Mouse (Mus musculus): ENCODE data around the gene Uqcc3. TPM values are rescaled to one million over a fixed set of nuclear protein-coding genes. Genes with fewer than 3 reads are reported as not detected.
A peak's percentile ranks its signal among the peaks of the same experiment; 100 is the strongest.

Uqcc3 gene
- total and polyA plus RNA-seq, 2 experiments from 2014 or later: 12.6 to 91.9 TPM

GRCm38 (mm10) chr19:8886916-8887584 lies 6.3 kb upstream of the Uqcc3 start:
- Histone ChIP-seq H3K9ac (replicated peaks; ENCODE audit: low read depth, low read length) (no peak overlapping the region), H3K4me1 (ENCODE audit: control insufficient read depth, insufficient read depth) (peaks cover 5% of the 10 kb centered on the region; the same call in 1 of the 2 replicates), H3K27ac (ENCODE audit: low read depth) (no peak overlapping the region), H3K27me3 (ENCODE audit: control insufficient read depth, insufficient read depth, low read length) (no peaks in the 10 kb centered on the region), H3K9me3 (replicated peaks; ENCODE audit: control insufficient read depth, low read length) (no peaks in the 10 kb centered on the region), H3K4me2 (ENCODE audit: low read depth, low read length) (no peak overlapping the region), H3K4me3 (ENCODE audit: low read depth, low read length) (no peak overlapping the region), H3K36me3 (replicated peaks; ENCODE audit: control insufficient read depth, insufficient read depth, low read length) (no peaks in the 10 kb centered on the region; the same call in 1 of the 2 replicates)
- no peak for DNase-seq (ENCODE audit: low spot score)
- ATAC-seq (ENCODE audit: insufficient read depth, low read depth): no peak
- WGBS: 70% methylated on average over 1 of the region's 1 CpGs
- no peak for TF ChIP-seq CTCF (IDR thresholded peaks at IDR 0.05; ENCODE audit: low read depth)
- no peak for TF ChIP-seq EP300 (IDR thresholded peaks at IDR 0.05; ENCODE audit: low read depth)

- Histone ChIP-seq H3K27ac (ENCODE audit: low read depth) (no peak within 1 kb of the TSS), H3K9me3 (replicated peaks; ENCODE audit: control insufficient read depth, low read length) (no peaks in the 10 kb centered on the region), H3K36me3 (replicated peaks; ENCODE audit: control insufficient read depth, insufficient read depth, low read length) (0 out of 2 replicates have a peak, but pooled peaks cover under 1% of the 10 kb centered on the region), H3K4me2 (ENCODE audit: low read depth, low read length) (no peak within 1 kb of the TSS), H3K4me1 (ENCODE audit: control insufficient read depth, insufficient read depth) (peaks cover 9% of the 10 kb centered on the region), H3K9ac (replicated peaks; ENCODE audit: low read depth, low read length) (no peak within 1 kb of the TSS), H3K27me3 (ENCODE audit: control insufficient read depth, insufficient read depth, low read length) (no peaks in the 10 kb centered on the region), H3K4me3 (ENCODE audit: low read depth, low read length) (no peak within 1 kb of the TSS)
- no peak for ATAC-seq (ENCODE audit: insufficient read depth, low read depth)
- WGBS: 45% methylated on average over 3 of the region's 3 CpGs
- DNase-seq (ENCODE audit: low spot score): no peak
- TF ChIP-seq CTCF (IDR thresholded peaks at IDR 0.05; ENCODE audit: low read depth): no peak
- no peak for TF ChIP-seq EP300 (IDR thresholded peaks at IDR 0.05; ENCODE audit: low read depth)
Measured at GRCm38 (mm10) chr19:8883616-8884015, 2.9 kb upstream of the Uqcc3 start, which contains the start of the genes Lbhd1 and Gm49403. Gene Lbhd1 (plus strand): TSS chr19:8883732. Gene Gm49403 (plus strand): TSS chr19:8883930.

GRCm38 (mm10) chr19:8881034-8881392 lies 290 bp upstream of the Uqcc3 start:
- H3K36me3 ChIP-seq (replicated peaks; ENCODE audit: control insufficient read depth, insufficient read depth, low read length): peaks cover 16% of the 10 kb centered on the region
- DNase-seq (ENCODE audit: low spot score) (no peak), ATAC-seq (ENCODE audit: insufficient read depth, low read depth) (no peak)
- H3K27ac ChIP-seq (ENCODE audit: low read depth): peak overlapping the region; percentile 20; the same call in 1 of the 2 replicates
- H3K4me1 ChIP-seq (ENCODE audit: control insufficient read depth, insufficient read depth): peaks cover 3% of the 10 kb centered on the region
- peak overlapping the region; percentile 93 for H3K4me2 ChIP-seq (ENCODE audit: low read depth, low read length)
- 15% methylated on average over 3 of the region's 3 CpGs for WGBS
- H3K9ac ChIP-seq (replicated peaks; ENCODE audit: low read depth, low read length): no peak overlapping the region
- TF ChIP-seq CTCF (IDR thresholded peaks at IDR 0.05; ENCODE audit: low read depth) (no peak), EP300 (IDR thresholded peaks at IDR 0.05; ENCODE audit: low read depth) (no peak)
- H3K4me3 ChIP-seq (ENCODE audit: low read depth, low read length): peak overlapping the region; percentile 72
- no peaks in the 10 kb centered on the region for H3K27me3 ChIP-seq (ENCODE audit: control insufficient read depth, insufficient read depth, low read length)
- no peaks in the 10 kb centered on the region for H3K9me3 ChIP-seq (replicated peaks; ENCODE audit: control insufficient read depth, low read length)

GRCm38 (mm10) chr19:8875031-8875430 lies 5.7 kb downstream of the Uqcc3 start:
- H3K4me2 ChIP-seq (ENCODE audit: low read depth, low read length): no peak overlapping the region
- H3K27ac ChIP-seq (ENCODE audit: low read depth): no peak overlapping the region
- peaks cover 43% of the 10 kb centered on the region for H3K36me3 ChIP-seq (replicated peaks; ENCODE audit: control insufficient read depth, insufficient read depth, low read length)
- H3K4me1 ChIP-seq (ENCODE audit: control insufficient read depth, insufficient read depth): peaks cover 3% of the 10 kb centered on the region
- no peak for TF ChIP-seq CTCF (IDR thresholded peaks at IDR 0.05; ENCODE audit: low read depth)
- no peak overlapping the region for H3K9ac ChIP-seq (replicated peaks; ENCODE audit: low read depth, low read length)
- H3K9me3 ChIP-seq (replicated peaks; ENCODE audit: control insufficient read depth, low read length): no peaks in the 10 kb centered on the region
- no peaks in the 10 kb centered on the region for H3K27me3 ChIP-seq (ENCODE audit: control insufficient read depth, insufficient read depth, low read length)
- 87% methylated on average over 7 of the region's 7 CpGs for WGBS
- no peak overlapping the region for H3K4me3 ChIP-seq (ENCODE audit: low read depth, low read length)
- DNase-seq (ENCODE audit: low spot score) (no peak), ATAC-seq (ENCODE audit: insufficient read depth, low read depth) (no peak)

GRCm38 (mm10) chr19:8872266-8872840 lies 8.4 kb downstream of the Uqcc3 start:
- TF ChIP-seq EP300 (IDR thresholded peaks at IDR 0.05; ENCODE audit: low read depth): no peak
- TF ChIP-seq CTCF (IDR thresholded peaks at IDR 0.05; ENCODE audit: low read depth): no peak
- WGBS: 64% methylated on average over 10 of the region's 10 CpGs
- H3K27ac ChIP-seq (ENCODE audit: low read depth): peak overlapping the region; percentile 82

More at GRCm38 (mm10) chr19:8872266-8872840, 8.4 kb downstream of the Uqcc3 start:
- Histone ChIP-seq H3K9ac (replicated peaks; ENCODE audit: low read depth, low read length) (peak overlapping the region; percentile 92), H3K4me1 (ENCODE audit: control insufficient read depth, insufficient read depth) (no peaks in the 10 kb centered on the region; the same call in 1 of the 2 replicates), H3K9me3 (replicated peaks; ENCODE audit: control insufficient read depth, low read length) (no peaks in the 10 kb centered on the region), H3K36me3 (replicated peaks; ENCODE audit: control insufficient read depth, insufficient read depth, low read length) (peaks cover 38% of the 10 kb centered on the region), H3K4me3 (ENCODE audit: low read depth, low read length) (peak overlapping the region; percentile 71), H3K4me2 (ENCODE audit: low read depth, low read length) (peak overlapping the region; percentile 79), H3K27me3 (ENCODE audit: control insufficient read depth, insufficient read depth, low read length) (no peaks in the 10 kb centered on the region)
- DNase-seq (ENCODE audit: low spot score) (no peak), ATAC-seq (ENCODE audit: insufficient read depth, low read depth) (no peak)

All from heart, postnatal 0 days (tissue).